Comparison of ENCODE assay signal across 8 mouse cellular contexts in genomic region chr12:59013234-59013633, GRCm38 (mm10). TPM values are rescaled to one million over a fixed set of nuclear protein-coding genes. Genes with fewer than 3 reads are reported as not detected.
DNase-seq lines count a peak whose midpoint lies in the region; ATAC-seq and TF ChIP-seq lines count a peak whose summit lies in the region.

Gene Gemin2, plus strand, starts transcription at chr12:59013393.

- intact Hi-C loops in heart, postnatal 25 days (cut with DNase I): loop anchor here (2.0 kb wide), 1 partner anchor 118 kb away; no protein-coding TSS in a partner anchor

- peak; percentile 94 for DNase-seq in forebrain, embryonic 14.5 days (ENCODE audit: low spot score)
- DNase-seq in heart, postnatal 25 days (ENCODE audit: low spot score): peak; percentile 87
- DNase-seq in layer of hippocampus, adult 18-20 months (ENCODE audit: low spot score in 2 of 2): peak; percentile 88 to 92
- peak; percentile 85 for DNase-seq in lung, adult 2 months
- DNase-seq in thymus, adult 18-20 months: peak; percentile 87 to 89

- TF ChIP-seq POLR2A in ES-Bruce4 (IDR thresholded peaks at IDR 0.05; ENCODE audit: insufficient read depth, low read length): peak; percentile 92
- TF ChIP-seq POLR2A in lung, adult 2 months (IDR thresholded peaks at IDR 0.05; ENCODE audit: borderline replicate concordance, extremely low read depth, low read depth, low read length): peak; percentile 89; the same call in 1 of the 2 replicates

- H3K9me3 ChIP-seq in ES-Bruce4 (replicated peaks; ENCODE audit: control insufficient read depth, insufficient read depth, low read length, poor library complexity, severe bottlenecking): no peaks in the 10 kb centered on the region
- H3K9me3 ChIP-seq in forebrain, embryonic 14.5 days (replicated peaks; ENCODE audit: control insufficient read depth, low read length): no peaks in the 10 kb centered on the region

- TF ChIP-seq EP300 in ES-Bruce4 (IDR thresholded peaks at IDR 0.05; ENCODE audit: insufficient read depth, low read depth, low read length): no peak

- under 1% methylated on average over 28 of the region's 28 CpGs for WGBS in forebrain, embryonic 14.5 days
- WGBS in lung, adult 2 months: under 1% methylated on average over 28 of the region's 28 CpGs

- H3K27ac ChIP-seq in ES-Bruce4 (ENCODE audit: insufficient read depth, low read length): peak within 1 kb of the TSS; percentile 73
- peak within 1 kb of the TSS; percentile 59 for H3K27ac ChIP-seq in forebrain, embryonic 14.5 days (ENCODE audit: low read depth, low read length)

- H3K4me3 ChIP-seq in ES-Bruce4 (ENCODE audit: low read depth, low read length): peak within 1 kb of the TSS; percentile 86
- H3K4me3 ChIP-seq in forebrain, embryonic 14.5 days (ENCODE audit: low read depth, low read length): peak within 1 kb of the TSS; percentile 58
- peak within 1 kb of the TSS; percentile 77 for H3K4me3 ChIP-seq in lung, adult 2 months (replicated peaks; ENCODE audit: extremely low read depth, low read depth, low read length)

- H3K36me3 ChIP-seq in ES-Bruce4 (ENCODE audit: control insufficient read depth, insufficient read depth, low read length, poor library complexity, severe bottlenecking): peaks cover 18% of the 10 kb centered on the region
- peaks cover 11% of the 10 kb centered on the region for H3K36me3 ChIP-seq in forebrain, embryonic 14.5 days (ENCODE audit: control insufficient read depth, insufficient read depth, low read length)

- H3K4me1 ChIP-seq in ES-Bruce4 (ENCODE audit: control insufficient read depth, insufficient read depth, low read length): no peaks in the 10 kb centered on the region
- peaks cover 4% of the 10 kb centered on the region for H3K4me1 ChIP-seq in forebrain, embryonic 14.5 days (ENCODE audit: control insufficient read depth, insufficient read depth, low read length)
- H3K4me1 ChIP-seq in lung, adult 2 months (ENCODE audit: control insufficient read depth, insufficient read depth, low read length): no peaks in the 10 kb centered on the region; the same call in 1 of the 2 replicates

- TF ChIP-seq CTCF in ES-Bruce4 (IDR thresholded peaks at IDR 0.05; ENCODE audit: low read depth, low read length): no peak
- TF ChIP-seq CTCF in lung, adult 2 months (IDR thresholded peaks at IDR 0.05; ENCODE audit: insufficient read depth, low read length): no peak

- peak within 1 kb of the TSS; percentile 77 for H3K9ac ChIP-seq in ES-Bruce4 (ENCODE audit: low read depth, poor library complexity, severe bottlenecking)
- peak within 1 kb of the TSS; percentile 71 for H3K9ac ChIP-seq in forebrain, embryonic 14.5 days (ENCODE audit: low read length)

- H3K4me2 ChIP-seq in forebrain, embryonic 14.5 days (ENCODE audit: low read length): peak within 1 kb of the TSS; percentile 79

- ATAC-seq in cerebellum, adult (ENCODE audit: insufficient number of reproducible peaks, low FRiP score, low TSS enrichment): peak; percentile 82
- peak; percentile 70 for ATAC-seq in forebrain, embryonic 14.5 days
- peak; percentile 66 for ATAC-seq in neutrophil, adult 5-6 weeks (ENCODE audit: extremely low read depth, insufficient number of reproducible peaks, low FRiP score, poor library complexity, severe bottlenecking)

- no peaks in the 10 kb centered on the region for H3K27me3 ChIP-seq in ES-Bruce4 (ENCODE audit: control insufficient read depth, insufficient read depth, low read length, poor library complexity, severe bottlenecking)
- H3K27me3 ChIP-seq in forebrain, embryonic 14.5 days (replicated peaks; ENCODE audit: control insufficient read depth, insufficient read depth, low read length): no peaks in the 10 kb centered on the region

RNA-seq across cellular contexts. Expression of gene Gemin2, which starts in this region (rescaled TPM):
- 27.8 and 31.1 TPM in 2 replicates for polyA plus RNA-seq in ES-Bruce4 (2011; ENCODE audit: insufficient read depth, insufficient read length, low read depth, missing spikeins)
- polyA plus RNA-seq in forebrain, embryonic 14.5 days (2014; fragmentation: Nextera tagmentation; extraction: Ambion mirVana): 11.8 and 13.5 TPM in 2 replicates
- 1 to 10 TPM; 6.1 to 6.5 TPM for total RNA-seq in heart, postnatal 25 days (2021)
- 1 to 10 TPM; 8.3 to 8.8 TPM for total RNA-seq in layer of hippocampus, adult 18-20 months (2021)
- polyA plus RNA-seq in lung, adult 2 months (2012; rRNA removed): 1.9 and 2.9 TPM in 2 replicates
- total RNA-seq in neutrophil, adult 5-6 weeks (2017): 9.1 and 13.5 TPM in 2 replicates

Comparison
In these comparisons a context has a peak if more than half of its experiments do, and no peak if none do; other contexts are left out.
1. Peak in every context shown above with its lines: DNase-seq, ATAC-seq, H3K4me3 ChIP-seq and H3K27ac ChIP-seq.